Mouse (Mus musculus) lung, adult 18-20 months (tissue): ENCODE data around the gene Cul7.
A peak's percentile ranks its signal among the peaks of the same experiment; 100 is the strongest.

Experiments used
- DNase-seq, 2 experiments: peaks; one replicate each; pipeline ENCODE4 v3.0.0; 2022; ENCODE audit warnings: mixed read lengths in 2 of 2

Cul7 gene

DNA sequence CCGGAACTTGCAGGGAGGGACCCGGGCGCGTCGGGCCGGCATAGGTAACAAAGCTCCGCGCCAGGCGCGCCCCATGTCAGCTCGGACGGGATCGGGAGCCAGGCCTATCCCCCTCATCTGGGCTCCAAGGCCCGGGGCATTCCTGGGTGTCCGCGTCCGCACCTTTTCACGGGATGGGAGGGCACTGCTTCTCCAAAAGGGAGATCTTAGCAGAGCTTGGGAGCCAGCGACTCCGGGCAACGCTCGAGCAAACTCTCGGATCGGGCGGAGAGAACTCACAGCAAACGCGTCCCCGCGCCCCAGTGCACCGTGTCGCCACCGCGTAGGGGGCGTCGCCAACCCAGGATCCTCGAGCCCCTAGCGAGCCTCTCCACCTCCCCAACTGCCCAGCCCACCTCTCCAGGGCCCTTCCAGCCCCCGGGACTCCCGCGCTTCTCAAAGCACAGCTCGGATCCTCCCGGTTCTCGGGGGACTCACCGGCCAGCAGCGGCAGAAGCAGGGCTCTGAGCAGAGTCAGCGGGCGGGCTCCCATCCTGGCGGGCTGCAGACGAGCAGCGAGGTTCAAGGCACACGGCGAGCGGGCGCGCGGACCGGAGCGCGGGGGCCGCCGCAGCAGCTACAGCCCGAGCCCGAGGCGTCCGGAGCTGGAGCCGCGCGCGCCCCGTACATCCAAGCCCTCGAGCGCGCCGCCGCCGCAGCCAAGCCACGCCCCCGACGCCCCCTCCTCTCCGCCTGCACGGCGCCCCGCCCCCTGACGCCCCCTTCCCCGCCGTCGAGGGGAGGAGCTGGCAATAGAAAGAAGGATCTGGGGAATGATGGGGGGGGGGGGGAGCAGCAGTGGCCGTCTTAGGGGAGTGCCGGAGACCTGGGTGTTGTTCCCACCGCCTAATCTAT, 21.1 kb upstream of the Cul7 start, which contains the start of gene Ptk7:
Gene Ptk7 (minus strand): TSS at position 714 of the 894 bp plus-strand sequence.
- peak; percentile 46 to 63 for DNase-seq

DNA sequence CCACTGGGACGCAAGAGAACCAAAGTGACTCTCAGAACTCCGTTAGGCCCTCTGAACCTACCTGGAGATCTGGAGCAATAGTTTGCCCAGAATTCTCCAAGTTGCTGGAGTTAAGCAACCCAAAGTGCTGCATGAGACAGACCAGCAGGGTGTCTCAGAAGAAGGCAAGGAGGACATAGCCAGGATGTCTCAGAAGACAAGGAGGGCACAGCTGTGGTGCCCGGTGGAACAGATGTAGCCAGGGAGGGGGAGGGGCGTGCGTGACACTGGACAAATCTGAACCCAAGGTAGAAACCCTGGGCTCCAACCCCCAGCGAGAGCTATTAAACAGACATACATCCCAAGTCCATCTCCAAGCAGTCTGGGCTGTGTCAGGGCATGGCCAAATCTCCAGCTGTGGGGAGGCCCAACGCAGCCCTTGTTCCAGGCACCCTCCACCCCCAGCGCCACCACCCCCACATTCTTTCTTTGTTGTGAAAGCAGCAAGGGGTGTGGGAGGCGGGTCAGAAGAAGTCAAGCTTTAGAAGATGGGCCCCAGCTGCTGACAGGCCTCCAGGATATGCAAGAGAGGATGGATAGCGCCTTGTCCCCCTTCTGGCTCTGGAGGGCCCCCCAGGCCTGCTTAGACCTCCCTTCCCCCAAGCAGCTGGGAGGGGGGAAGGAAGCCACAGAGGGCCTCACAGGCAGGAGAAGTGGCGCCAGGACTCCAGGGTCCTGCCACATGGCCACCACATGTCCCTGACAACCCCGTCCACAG, 20.3 kb upstream of the Cul7 start:
- peak; percentile 72 to 74 for DNase-seq

GRCm38 (mm10) chr17:46636831-46637523, 13.2 kb upstream of the Cul7 start:
- peak; percentile 53 to 76 for DNase-seq

DNA sequence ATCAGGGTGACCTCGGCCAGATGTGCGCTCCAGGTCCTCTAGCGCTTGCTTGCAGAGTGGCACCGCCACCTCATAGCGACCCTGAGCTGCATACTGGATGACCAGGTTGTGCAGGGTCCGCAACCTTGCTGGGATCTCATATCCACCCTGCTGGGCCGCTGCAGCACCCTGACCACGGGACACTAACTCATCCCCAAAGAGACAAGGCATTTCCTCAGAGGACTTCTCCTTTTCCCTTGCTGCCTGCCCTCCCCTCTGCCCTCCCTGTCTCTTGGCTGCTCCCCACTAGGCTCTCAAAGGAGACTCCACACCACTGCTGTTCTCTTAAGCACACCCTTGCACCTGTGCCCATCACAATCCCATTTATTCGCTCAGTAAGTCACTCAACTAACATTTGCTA, 10.2 kb upstream of the Cul7 start:
- no peak for DNase-seq

GRCm38 (mm10) chr17:46642060-46642459, 8.1 kb upstream of the Cul7 start:
- DNase-seq, result no peak

DNA sequence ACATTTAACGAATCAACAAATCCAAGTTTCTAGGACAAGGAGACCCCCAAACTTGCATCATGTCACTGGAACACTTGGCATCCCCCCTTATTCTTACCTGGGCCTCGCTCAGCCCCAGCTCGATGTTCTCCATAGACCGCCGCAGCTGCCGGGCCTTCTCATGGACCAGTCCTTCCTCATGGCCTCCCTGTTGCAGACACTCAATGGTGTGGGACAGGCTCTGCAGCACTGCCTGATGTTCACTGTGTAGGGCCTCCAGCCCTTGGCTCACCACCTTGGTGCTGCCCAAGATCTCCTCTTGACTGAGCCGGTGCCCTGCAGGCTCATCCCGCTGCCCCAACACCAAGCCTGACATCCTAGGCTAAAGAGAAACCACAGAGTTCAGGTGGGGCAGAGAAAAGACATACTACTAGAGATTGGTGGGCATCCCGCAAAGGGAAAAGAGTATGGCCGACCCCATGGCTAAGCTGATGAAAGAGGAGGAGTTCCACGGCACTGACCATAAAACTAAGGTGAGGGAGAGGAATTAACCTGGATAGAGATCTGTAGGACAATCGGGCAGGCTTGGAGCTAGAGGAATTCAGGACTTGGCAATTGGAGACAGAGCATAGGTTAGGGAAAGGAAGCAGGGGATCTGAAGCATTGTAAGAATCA, 5.9 kb upstream of the Cul7 start:
- DNase-seq, result no peak

DNA sequence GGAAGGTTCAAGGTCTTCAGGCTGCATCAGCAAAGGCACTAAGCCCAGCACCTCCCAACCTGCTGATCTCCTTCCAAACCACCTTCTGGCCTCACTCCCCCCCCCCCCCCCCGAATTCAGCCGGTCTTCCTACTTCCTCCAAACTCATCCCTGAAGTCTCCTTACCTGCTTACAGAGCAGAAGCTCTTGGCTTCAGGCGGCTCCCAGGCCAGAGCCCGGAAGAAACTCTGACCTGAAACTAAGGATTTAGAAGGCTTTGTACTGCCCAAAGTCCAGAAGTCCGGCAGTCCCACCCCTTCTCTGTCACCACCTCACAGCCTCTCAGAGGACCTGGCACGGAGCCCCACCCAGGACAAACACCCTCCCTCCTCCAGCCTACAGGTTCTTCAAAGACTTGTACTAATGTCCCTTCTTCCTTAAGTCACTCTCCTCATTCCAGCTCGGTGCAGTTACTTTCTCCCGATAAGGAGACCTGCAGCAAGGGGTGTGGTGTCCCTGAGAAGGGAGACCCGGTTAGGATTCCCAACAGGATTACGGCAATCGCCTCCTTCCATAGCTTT, 5.1 kb upstream of the Cul7 start:
- peak; percentile 87 to 90 for DNase-seq

- peak; percentile 98 to 99 for DNase-seq
These were observed 4.4 kb upstream of the Cul7 start, which contains the start of the genes Klc4 and Mrpl2 for GRCm38 (mm10) chr17:46645561-46646321. Gene Klc4, minus strand, starts transcription at chr17:46646022. Gene Mrpl2, plus strand, starts transcription at chr17:46646229.

DNA sequence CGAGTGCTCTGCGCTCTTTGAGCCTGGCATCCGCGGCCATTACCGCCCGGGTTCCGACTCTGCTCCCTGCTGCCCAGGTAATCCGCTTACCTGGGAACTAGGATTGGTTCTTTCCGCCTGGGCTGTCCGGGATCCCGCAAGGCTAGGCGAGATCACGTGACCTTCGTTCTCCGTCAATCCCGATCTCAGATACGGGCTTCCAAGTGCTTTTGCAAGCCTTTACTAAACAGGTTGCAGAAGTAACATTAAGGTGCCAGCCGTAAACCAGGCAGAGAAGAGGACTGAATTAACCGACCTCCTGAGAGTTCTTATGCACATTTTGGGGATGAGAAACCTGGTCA, 3.8 kb upstream of the Cul7 start:
- DNase-seq, result no peak

GRCm38 (mm10) chr17:46647279-46647678, 2.9 kb upstream of the Cul7 start:
- no peak for DNase-seq

GRCm38 (mm10) chr17:46648436-46648835, 1.7 kb upstream of the Cul7 start:
- DNase-seq, result no peak

DNA sequence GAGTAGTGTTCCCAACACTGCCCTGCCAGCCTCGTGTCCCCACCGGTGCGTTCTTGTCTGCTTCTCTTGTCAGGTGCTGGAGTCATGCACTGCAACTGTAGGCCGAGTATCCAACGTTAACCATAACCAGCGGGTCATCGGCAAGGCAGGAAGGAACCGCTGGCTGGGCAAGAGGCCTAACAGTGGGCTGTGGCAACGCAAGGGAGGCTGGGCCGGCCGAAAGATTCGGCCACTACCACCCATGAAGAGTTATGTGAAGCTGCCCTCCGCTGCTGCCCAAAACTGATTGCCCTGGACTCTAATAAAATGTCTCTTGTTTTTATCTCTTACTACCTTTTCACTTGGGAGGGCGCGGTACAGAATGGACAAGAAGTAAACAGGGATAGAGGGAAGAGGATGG, 326 bp upstream of the Cul7 start:
- DNase-seq, result no peak

GRCm38 (mm10) chr17:46651292-46651691, 1.2 kb downstream of the Cul7 start:
- no peak for DNase-seq

DNA sequence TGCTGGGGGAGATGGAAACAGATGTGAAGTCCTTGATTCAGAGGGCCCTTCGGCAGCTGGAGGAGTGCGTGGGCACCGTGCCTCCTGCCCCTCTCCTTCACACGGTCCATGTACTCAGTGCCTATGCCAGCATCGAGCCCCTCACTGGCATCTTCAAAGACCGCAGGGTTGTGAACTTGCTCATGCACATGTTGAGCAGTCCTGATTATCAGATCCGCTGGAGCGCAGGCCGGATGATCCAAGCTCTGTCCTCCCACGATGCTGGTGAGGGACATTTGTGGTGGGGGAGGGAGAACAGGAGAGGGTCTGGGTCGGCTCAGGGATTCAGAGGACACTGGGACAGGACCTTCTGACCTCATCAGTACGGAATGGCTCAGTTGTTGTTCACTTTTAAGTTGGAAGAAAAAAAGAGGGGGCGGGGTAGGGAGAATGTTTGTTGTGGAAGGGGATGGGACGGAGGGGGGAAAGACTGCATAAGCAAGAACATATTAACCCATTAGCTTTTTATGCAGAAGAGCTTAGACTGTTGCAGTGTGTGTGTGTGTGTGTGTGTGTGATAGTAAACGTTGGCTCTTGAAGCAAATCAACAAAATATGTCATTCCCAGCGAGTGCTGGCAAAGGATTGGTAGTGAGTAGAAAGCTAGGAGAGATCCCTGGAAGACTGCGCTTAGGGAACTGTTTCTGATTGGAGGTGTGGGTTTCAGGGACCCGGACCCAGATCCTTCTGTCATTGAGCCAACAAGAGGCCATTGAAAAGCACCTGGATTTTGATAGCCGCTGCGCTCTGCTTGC, 1.8 kb downstream of the Cul7 start:
- no peak for DNase-seq

DNA sequence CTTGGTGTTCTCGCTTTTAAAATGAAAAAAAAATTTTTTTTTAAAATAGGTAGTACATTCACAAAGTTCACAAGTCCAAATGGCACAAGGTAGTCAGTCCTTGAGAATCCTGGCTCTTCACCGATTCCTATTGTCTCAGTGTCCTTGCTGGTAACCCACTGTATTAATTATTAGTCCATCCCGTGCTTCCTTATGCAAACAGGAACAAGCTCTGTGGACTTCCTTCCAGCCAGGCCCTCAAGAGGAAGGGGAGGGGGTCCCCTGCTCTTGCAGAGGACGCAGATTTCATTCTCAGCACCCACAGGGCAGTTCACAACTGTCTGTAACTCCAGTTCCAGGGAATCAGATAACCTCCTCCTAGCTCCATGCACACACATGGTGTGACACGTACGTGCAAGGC, 5.9 kb downstream of the Cul7 start:
- DNase-seq, result no peak

DNA sequence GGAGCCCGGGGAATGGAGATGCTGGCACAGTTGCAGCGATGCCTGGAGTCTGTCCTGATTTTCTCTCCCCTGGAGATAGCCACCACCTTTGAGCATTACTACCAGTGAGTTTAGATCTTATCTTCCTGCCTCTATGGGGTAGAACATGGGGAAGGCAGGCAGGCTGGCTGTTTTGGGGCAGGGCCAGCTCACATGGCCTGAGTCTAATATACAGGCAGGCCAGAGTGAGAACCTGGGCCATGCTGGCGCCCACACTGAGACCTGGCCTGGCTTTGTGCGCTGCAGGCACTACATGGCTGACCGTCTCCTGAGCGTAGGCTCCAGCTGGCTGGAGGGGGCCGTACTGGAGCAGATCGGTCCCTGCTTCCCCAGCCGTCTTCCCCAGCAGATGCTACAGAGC, 11.2 kb downstream of the Cul7 start:
- DNase-seq, result no peak

DNA sequence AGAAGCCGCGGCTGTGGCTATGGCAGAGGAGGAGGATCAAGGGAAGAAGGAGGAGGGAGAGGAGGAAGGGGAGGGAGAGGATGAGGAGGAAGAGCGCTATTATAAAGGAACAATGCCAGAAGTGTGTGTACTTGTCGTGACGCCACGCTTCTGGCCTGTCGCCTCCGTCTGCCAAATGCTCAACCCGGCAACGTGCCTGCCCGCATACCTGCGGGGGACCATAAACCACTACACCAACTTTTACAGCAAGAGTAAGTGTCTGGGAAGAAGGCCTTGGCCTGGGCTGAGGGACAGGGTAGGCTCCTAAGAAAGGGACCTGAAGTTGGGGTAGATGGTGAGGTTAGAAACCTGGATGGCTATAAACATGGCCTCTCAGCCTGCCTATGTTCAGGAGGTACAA, 11.8 kb downstream of the Cul7 start:
- DNase-seq, result no peak

GRCm38 (mm10) chr17:46662730-46663129, 12.6 kb downstream of the Cul7 start:
- DNase-seq, result no peak

- DNase-seq, result no peak
These were observed 17.6 kb downstream of the Cul7 start for GRCm38 (mm10) chr17:46667712-46668111.

GRCm38 (mm10) chr17:46669911-46670310, 19.8 kb downstream of the Cul7 start:
- DNase-seq, result no peak
